Mouse (Mus musculus) MEL (cell line): ENCODE measurements around the gene Ermard. TPM values are rescaled to one million over a fixed set of nuclear protein-coding genes. Genes with fewer than 3 reads are reported as not detected.

Source experiments
- DNase-seq: peaks from one replicate; pipeline ENCODE4 v3.0.0; 2011; ENCODE audit warnings: low read depth, low spot score
- H3K27ac ChIP-seq: 2 replicates; pipeline ENCODE4 v1.5.1; 2012; ENCODE audit warnings: low read depth, mild to moderate bottlenecking, control low read depth, low read length, moderate library complexity; ENCODE audit not compliant: control insufficient read depth
- H3K27me3 ChIP-seq, 2 experiments: fragments of 150-350 bp in 1 of 2; sonication (generic) in 1 of 2; 2 replicates each; pipeline ENCODE4 v1.6.1; 2012; ENCODE audit warnings: low read length in 2 of 2, mild to moderate bottlenecking in 2 of 2, improper control_type of control experiment in 1 of 2, moderate library complexity in 1 of 2; ENCODE audit not compliant: insufficient read depth in 2 of 2, control insufficient read depth in 1 of 2
- H3K36me3 ChIP-seq, 2 experiments: 2 replicates each; pipeline ENCODE4 v1.6.1; 2012 to 2014; ENCODE audit warnings: low read length in 2 of 2, improper control_type of control experiment in 1 of 2, inconsistent platforms in 1 of 2, mild to moderate bottlenecking in 1 of 2; ENCODE audit not compliant: insufficient read depth in 2 of 2, control insufficient read depth in 1 of 2
- H3K4me1 ChIP-seq, 2 experiments: fragments of 150-350 bp in 1 of 2; sonication (generic) in 1 of 2; 2 replicates each; pipeline ENCODE4 v1.6.1; 2012; ENCODE audit warnings: low read length in 2 of 2, improper control_type of control experiment in 1 of 2, mild to moderate bottlenecking in 1 of 2; ENCODE audit not compliant: insufficient read depth in 2 of 2, control insufficient read depth in 1 of 2
- H3K4me3 ChIP-seq, 2 experiments: fragments of 150-350 bp in 1 of 2; sonication (generic) in 1 of 2; 2 replicates each; pipeline ENCODE4 v1.5.1; 2012; ENCODE audit warnings: low read depth in 2 of 2, low read length in 2 of 2, mild to moderate bottlenecking in 2 of 2, moderate library complexity in 2 of 2, control low read depth in 1 of 2, improper control_type of control experiment in 1 of 2; ENCODE audit not compliant: control insufficient read depth in 1 of 2, insufficient read depth in 1 of 2
- H3K79me2 ChIP-seq: 2 replicates; pipeline ENCODE4 v1.6.1; 2012; ENCODE audit warnings: mild to moderate bottlenecking, low read length, moderate library complexity; ENCODE audit not compliant: control insufficient read depth, poor library complexity, insufficient read depth
- H3K9ac ChIP-seq: 2 replicates; pipeline ENCODE4 v1.6.1; 2012; ENCODE audit warnings: low read depth, mild to moderate bottlenecking, control low read depth, low read length, moderate library complexity; ENCODE audit not compliant: control insufficient read depth, poor library complexity, severe bottlenecking
- H3K9me3 ChIP-seq: fragments of 150-350 bp; sonication (generic); replicated peaks from 2 replicates; pipeline ENCODE4 v1.6.1; 2012; ENCODE audit warnings: mild to moderate bottlenecking, low read length, improper control_type of control experiment, moderate library complexity; ENCODE audit not compliant: insufficient read depth
- CHD1 ChIP-seq: IDR thresholded peaks from 2 replicates; pipeline ENCODE4 v1.6.1; 2012; ENCODE audit warnings: low read depth, mild to moderate bottlenecking, inconsistent platforms, low read length, improper control_type of control experiment
- CHD2 ChIP-seq: IDR thresholded peaks from 2 replicates; pipeline ENCODE4 v1.6.1; 2011; ENCODE audit warnings: low read length, improper control_type of control experiment
- CTCF ChIP-seq, 3 experiments: IDR thresholded peaks in 2 of 3; conservative IDR thresholded peaks in 1 of 3; 2 replicates each; pipeline ENCODE4 v1.5.1; 2011 to 2012; ENCODE audit warnings: low read length in 3 of 3, low read depth in 2 of 3, mild to moderate bottlenecking in 2 of 3, improper control_type of control experiment in 1 of 3, inconsistent platforms in 1 of 3, mixed read lengths in 1 of 3, moderate library complexity in 1 of 3; ENCODE audit not compliant: control insufficient read depth in 1 of 3, insufficient read depth in 1 of 3, poor library complexity in 1 of 3, severe bottlenecking in 1 of 3
- E2F4 ChIP-seq: IDR thresholded peaks from 2 replicates; pipeline ENCODE4 v1.6.1; 2011; ENCODE audit warnings: low read depth, low read length, improper control_type of control experiment, borderline replicate concordance
- ELF1 ChIP-seq: IDR thresholded peaks from 2 replicates; pipeline ENCODE4 v1.6.1; 2014; ENCODE audit warnings: low read depth, mild to moderate bottlenecking, inconsistent platforms, low read length, improper control_type of control experiment, moderate library complexity
- ETS1 ChIP-seq: IDR thresholded peaks from 2 replicates; pipeline ENCODE4 v1.6.1; 2012; ENCODE audit warnings: low read depth, mild to moderate bottlenecking, inconsistent platforms, low read length, improper control_type of control experiment, moderate library complexity
- GATA1 ChIP-seq: IDR thresholded peaks from 2 replicates; pipeline ENCODE4 v1.6.1; 2011; ENCODE audit warnings: low read depth, low read length, improper control_type of control experiment
- HCFC1 ChIP-seq: IDR thresholded peaks from 2 replicates; pipeline ENCODE4 v1.6.1; 2012; ENCODE audit warnings: low read depth, mild to moderate bottlenecking, inconsistent platforms, low read length, improper control_type of control experiment, moderate library complexity
- MAX ChIP-seq: IDR thresholded peaks from 2 replicates; pipeline ENCODE4 v1.6.1; 2011; ENCODE audit warnings: low read length, improper control_type of control experiment
- MAZ ChIP-seq: IDR thresholded peaks from 2 replicates; pipeline ENCODE4 v1.6.1; 2012; ENCODE audit warnings: low read depth, mild to moderate bottlenecking, inconsistent platforms, low read length, improper control_type of control experiment
- MEF2A ChIP-seq: IDR thresholded peaks from 2 replicates; pipeline ENCODE4 v1.6.1; 2014; ENCODE audit warnings: low read depth, mild to moderate bottlenecking, inconsistent platforms, low read length, improper control_type of control experiment; ENCODE audit not compliant: poor library complexity, insufficient replicate concordance, severe bottlenecking; ENCODE audit errors: extremely low read depth
- MXI1 ChIP-seq: IDR thresholded peaks from 2 replicates; pipeline ENCODE4 v1.6.1; 2011; ENCODE audit warnings: mild to moderate bottlenecking, low read depth, low read length, improper control_type of control experiment
- MYB ChIP-seq: IDR thresholded peaks from 2 replicates; pipeline ENCODE4 v1.6.1; 2011; ENCODE audit warnings: mild to moderate bottlenecking, low read depth, low read length, improper control_type of control experiment
- MYC ChIP-seq: IDR thresholded peaks from 2 replicates; pipeline ENCODE4 v1.6.1; 2011; ENCODE audit warnings: low read depth, mild to moderate bottlenecking, low read length, improper control_type of control experiment, moderate library complexity
- NELFE ChIP-seq: IDR thresholded peaks from 2 replicates; pipeline ENCODE4 v1.6.1; 2011; ENCODE audit warnings: low read depth, low read length, improper control_type of control experiment
- POLR2A ChIP-seq, 2 experiments: IDR thresholded peaks; 2 replicates each; pipeline ENCODE4 v1.6.1; 2011 to 2012; ENCODE audit warnings: low read length in 2 of 2, mild to moderate bottlenecking in 2 of 2, control low read depth in 1 of 2, improper control_type of control experiment in 1 of 2, low read depth in 1 of 2, moderate library complexity in 1 of 2; ENCODE audit not compliant: control insufficient read depth in 1 of 2, insufficient read depth in 1 of 2, poor library complexity in 1 of 2
- POLR2AphosphoS5 ChIP-seq: IDR thresholded peaks from 2 replicates; pipeline ENCODE4 v1.6.1; 2012; ENCODE audit warnings: low read depth, borderline replicate concordance, mild to moderate bottlenecking, inconsistent platforms, low read length, moderate library complexity, mixed read lengths
- RAD21 ChIP-seq: IDR thresholded peaks from 2 replicates; pipeline ENCODE4 v1.6.1; 2011; ENCODE audit warnings: mild to moderate bottlenecking, low read depth, low read length, improper control_type of control experiment
- SIN3A ChIP-seq: IDR thresholded peaks from 2 replicates; pipeline ENCODE4 v1.6.1; 2012; ENCODE audit warnings: low read length, improper control_type of control experiment, inconsistent platforms
- SMC3 ChIP-seq: IDR thresholded peaks from 2 replicates; pipeline ENCODE4 v1.6.1; 2011; ENCODE audit warnings: low read depth, low read length, improper control_type of control experiment
- TBP ChIP-seq: IDR thresholded peaks from 2 replicates; pipeline ENCODE4 v1.8.0; 2011; ENCODE audit warnings: low read depth, low read length, improper control_type of control experiment
- UBTF ChIP-seq: IDR thresholded peaks from 2 replicates; pipeline ENCODE4 v1.6.1; 2012; ENCODE audit warnings: low read depth, mild to moderate bottlenecking, inconsistent platforms, low read length, improper control_type of control experiment, moderate library complexity, borderline replicate concordance; ENCODE audit not compliant: insufficient read depth
- USF1 ChIP-seq: IDR thresholded peaks from 2 replicates; pipeline ENCODE4 v1.6.1; 2014; ENCODE audit warnings: low read depth, mild to moderate bottlenecking, inconsistent platforms, low read length, improper control_type of control experiment, moderate library complexity
- ZC3H11A ChIP-seq: IDR thresholded peaks from 2 replicates; pipeline ENCODE4 v1.6.1; 2012; ENCODE audit warnings: low read depth, mild to moderate bottlenecking, inconsistent platforms, low read length, improper control_type of control experiment
- ZKSCAN1 ChIP-seq: IDR thresholded peaks from 2 replicates; pipeline ENCODE4 v1.6.1; 2012; ENCODE audit warnings: low read depth, mild to moderate bottlenecking, inconsistent platforms, low read length, improper control_type of control experiment, moderate library complexity
- ZMIZ1 ChIP-seq: IDR thresholded peaks from 2 replicates; pipeline ENCODE4 v1.6.1; 2012; ENCODE audit warnings: low read depth, mild to moderate bottlenecking, inconsistent platforms, low read length, improper control_type of control experiment, moderate library complexity
- ZNF384 ChIP-seq: IDR thresholded peaks from 2 replicates; pipeline ENCODE4 v1.6.1; 2012; ENCODE audit warnings: low read depth, mild to moderate bottlenecking, inconsistent platforms, low read length, improper control_type of control experiment
- polyA plus RNA-seq, 2 experiments: library from polyadenylated mRNA; stranded (reverse) in 1 of 2; unstranded in 1 of 2; fragments of >175 nt in 1 of 2; fragments of >200 nt in 1 of 2; gene quantifications; 2 replicates each; pipeline versions ENCODE4 v1.2.1 to v1.2.4; 2012; ENCODE audit warnings: low replicate concordance in 2 of 2, low read depth in 1 of 2; ENCODE audit not compliant: insufficient read length in 2 of 2, insufficient read depth in 1 of 2, missing spikeins in 1 of 2
- total RNA-seq: library from RNA; depleted of rRNA; stranded (reverse); fragments of 300-350 nt; gene quantifications from 2 replicates; pipeline ENCODE4 v1.2.3, GENCODE M21; 2012

Gene Ermard
- total and polyA plus RNA-seq, 3 experiments, result 28.2 to 47.0 TPM; not detected in 1

DNA sequence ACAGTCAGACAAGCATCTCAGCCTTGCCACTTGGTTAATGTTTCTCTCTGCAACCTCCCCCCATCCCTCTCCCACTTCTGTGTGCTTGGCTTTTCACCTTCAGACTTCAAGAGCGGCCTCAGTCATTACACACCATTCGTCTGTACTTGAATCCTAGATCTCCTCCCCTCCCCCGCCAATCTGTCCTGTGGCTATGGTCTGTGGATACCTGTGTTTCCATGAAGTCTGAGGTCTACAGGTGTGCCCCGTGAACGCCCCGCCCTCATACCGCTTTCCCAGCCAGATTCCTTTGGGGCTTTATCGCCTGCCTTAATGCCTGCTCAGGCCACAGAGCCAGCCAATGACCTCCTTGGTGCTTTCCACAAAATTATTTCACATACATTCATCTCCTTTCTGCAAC lies 34.0 kb downstream of the Ermard start:
- TF ChIP-seq ELF1 (no peak), NELFE (no peak), ZNF384 (no peak), CHD1 (no peak), CTCF (IDR thresholded peaks at IDR 0.05 in 2 of 3, conservative IDR thresholded peaks at IDR 0.05 in 1 of 3; ENCODE audit: control insufficient read depth in 1 of 3, insufficient read depth in 1 of 3, low read depth in 2 of 3, low read length in 3 of 3, poor library complexity in 1 of 3, severe bottlenecking in 1 of 3) (no peak), ZMIZ1 (no peak), MYB (no peak), SIN3A (no peak), UBTF (no peak), MAZ (no peak), USF1 (no peak), ZC3H11A (no peak), ETS1 (no peak), POLR2A (IDR thresholded peaks at IDR 0.05; ENCODE audit: control insufficient read depth in 1 of 2, insufficient read depth in 1 of 2, low read depth in 1 of 2, low read length in 2 of 2, poor library complexity in 1 of 2) (no peak), ZKSCAN1 (no peak), HCFC1 (no peak), MXI1 (no peak), MYC (no peak), SMC3 (no peak)
- Histone ChIP-seq H3K27ac (no peak overlapping the region), H3K27me3 (no peaks in the 10 kb centered on the region), H3K9ac (no peak overlapping the region), H3K4me1 (peaks cover 6% of the 10 kb centered on the region in 2 experiments; a peak in 1 of 4 replicates), H3K79me2 (no peaks in the 10 kb centered on the region), H3K4me3 (no peak overlapping the region), H3K36me3 (no peaks in the 10 kb centered on the region), H3K9me3 (no peaks in the 10 kb centered on the region)
- no peak for DNase-seq

DNA sequence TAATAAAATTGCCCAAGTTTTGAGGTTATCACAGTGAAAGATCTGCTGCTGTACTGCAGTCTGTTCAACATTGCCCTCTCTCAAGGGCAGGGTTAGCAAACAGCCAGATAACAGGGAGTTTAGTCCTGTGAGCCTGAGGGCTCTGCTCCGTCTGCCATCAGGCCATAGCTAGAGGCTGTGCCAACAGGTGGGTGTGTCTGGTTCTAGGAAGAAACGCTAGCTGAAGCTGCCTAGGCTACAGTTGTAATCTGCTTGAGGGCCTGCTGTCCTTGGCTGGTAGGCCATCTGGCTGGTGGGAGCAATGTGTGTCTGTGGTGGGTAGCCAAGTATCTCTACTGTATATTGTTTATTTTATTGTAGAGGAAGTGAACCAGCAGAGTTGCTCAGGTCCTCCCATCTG lies 36.5 kb downstream of the Ermard start:
- Histone ChIP-seq H3K27ac (no peak overlapping the region), H3K27me3 (no peaks in the 10 kb centered on the region), H3K4me1 (peaks cover 6% of the 10 kb centered on the region in 2 experiments; a peak in 1 of 4 replicates), H3K36me3 (no peaks in the 10 kb centered on the region), H3K4me3 (no peak overlapping the region), H3K9me3 (no peaks in the 10 kb centered on the region), H3K9ac (no peak overlapping the region), H3K79me2 (no peaks in the 10 kb centered on the region)
- peak; percentile 50 for DNase-seq
- TF ChIP-seq NELFE, result 0 out of 2 replicates have a peak, but pooled peaks have one; percentile 19
- TF ChIP-seq E2F4, result no peak
- no peak for TF ChIP-seq POLR2AphosphoS5
- no peak for TF ChIP-seq CHD2
- peak; percentile 21; the same call in 1 of the 2 replicates for TF ChIP-seq SIN3A
- no peak for TF ChIP-seq MEF2A
- no peak for TF ChIP-seq HCFC1
- 0 out of 2 replicates have a peak, but pooled peaks have one; percentile 19 for TF ChIP-seq GATA1
- TF ChIP-seq RAD21, result no peak
- no peak for TF ChIP-seq MYC
- no peak for TF ChIP-seq MAX
- TF ChIP-seq USF1, result no peak
- no peak for TF ChIP-seq TBP
